Mouse (Mus musculus) neutrophil, adult 5-6 weeks (primary cell): ENCODE measurements around the gene Sumf2. TPM values are rescaled to one million over a fixed set of nuclear protein-coding genes. Genes with fewer than 3 reads are reported as not detected.
A peak's percentile ranks its signal among the peaks of the same experiment; 100 is the strongest.
"Not testable (repeated sequence)": the region's sequence is repeated elsewhere in the genome, so short reads cannot be mapped to it uniquely, and the experiment has no call there.

Source experiments
- ATAC-seq: fragments of 151-379, 151-347 bp; 2 replicates; pipeline ENCODE4 v1.8.0; 2017; ENCODE audit warnings: mild to moderate bottlenecking, moderate TSS enrichment; ENCODE audit not compliant: insufficient number of reproducible peaks, poor library complexity, low FRiP score, severe bottlenecking; ENCODE audit errors: extremely low read depth
- total RNA-seq: library from RNA; stranded (forward); fragments of 200-1000 nt; gene quantifications from 2 replicates; pipeline ENCODE4 v1.2.3, GENCODE M21; 2017

The Sumf2 gene
- total RNA-seq, result 6.4 and 8.6 TPM in 2 replicates

- ATAC-seq, result peak; percentile 96
These were observed at the start of gene Sumf2 for GRCm38 (mm10) chr5:129846752-129847557. Gene Sumf2 (plus strand): TSS chr5:129846986.

DNA sequence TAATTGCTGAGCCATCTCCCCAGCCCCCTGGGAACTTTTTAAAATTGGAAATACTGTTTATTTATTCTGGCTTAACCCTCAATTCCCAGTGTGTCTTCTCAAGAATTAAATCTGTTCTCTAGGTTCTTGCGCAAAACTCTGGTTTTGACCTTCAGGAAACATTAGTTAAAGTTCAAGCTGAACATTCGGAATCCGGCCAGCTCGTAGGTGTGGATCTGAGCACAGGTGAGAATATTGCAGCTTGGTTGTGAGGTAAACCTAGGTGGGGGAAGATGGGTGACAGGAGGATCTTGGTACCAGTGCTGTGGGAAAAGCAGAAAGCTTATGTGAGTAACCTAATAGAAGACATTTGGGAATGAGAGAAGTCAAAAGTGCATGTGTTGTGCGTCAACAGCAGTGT, 1.9 kb upstream of the Sumf2 start:
- no peak for ATAC-seq

GRCm38 (mm10) chr5:129847558-129847820, 703 bp downstream of the Sumf2 start:
- ATAC-seq, result no peak

GRCm38 (mm10) chr5:129855163-129855562, 8.4 kb downstream of the Sumf2 start:
- no peak for ATAC-seq

- ATAC-seq, result no peak
These were observed 9.6 kb downstream of the Sumf2 start for GRCm38 (mm10) chr5:129856414-129856813.

GRCm38 (mm10) chr5:129862325-129862724, 15.5 kb downstream of the Sumf2 start:
- ATAC-seq, result no peak

- ATAC-seq, result no peak
These were observed 17.7 kb downstream of the Sumf2 start for GRCm38 (mm10) chr5:129864467-129864866.

- no peak for ATAC-seq
These were observed 19.1 kb downstream of the Sumf2 start for GRCm38 (mm10) chr5:129865841-129866240.

- no peak for ATAC-seq
These were observed 22.6 kb downstream of the Sumf2 start for GRCm38 (mm10) chr5:129869238-129869995.

DNA sequence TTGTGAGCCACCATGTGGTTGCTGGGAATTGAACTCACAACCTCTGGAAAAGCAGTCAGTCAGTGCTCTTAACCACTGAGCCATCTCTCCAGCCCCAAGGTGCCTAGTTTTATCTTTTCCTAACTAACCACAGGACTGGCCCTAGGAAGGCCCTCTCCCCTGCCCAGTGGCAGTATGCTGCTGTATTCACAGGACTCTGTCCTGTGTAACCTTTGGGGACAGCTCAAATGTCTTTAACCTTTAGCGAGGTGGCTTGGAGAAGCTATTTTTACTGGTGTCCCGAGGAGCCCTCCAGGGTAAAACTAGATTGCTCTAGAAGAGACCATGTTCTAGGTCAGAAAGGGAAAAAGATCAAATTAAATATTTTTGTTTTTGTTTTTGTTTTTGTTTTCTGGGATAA, 24.5 kb downstream of the Sumf2 start:
- no peak for ATAC-seq

DNA sequence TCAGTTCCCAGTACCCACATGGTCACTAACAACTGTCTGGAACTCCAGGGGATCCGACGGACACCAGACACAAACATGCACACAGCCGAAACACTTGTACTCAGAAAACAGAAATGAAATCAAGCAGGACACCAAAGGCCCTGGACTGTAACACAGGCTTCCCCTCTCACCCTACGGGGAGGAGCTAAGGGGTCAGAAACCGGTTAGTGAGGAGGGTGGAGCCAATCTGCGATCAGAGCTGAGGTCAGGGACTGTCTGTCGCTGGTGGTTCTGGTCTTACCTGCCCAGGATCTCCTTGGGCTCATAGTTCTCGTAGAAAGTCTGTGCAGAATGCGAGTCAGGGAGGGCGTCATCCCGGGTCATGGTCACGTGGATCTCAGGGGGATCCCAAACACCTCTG, 27.2 kb downstream of the Sumf2 start:
- ATAC-seq, result no peak

DNA sequence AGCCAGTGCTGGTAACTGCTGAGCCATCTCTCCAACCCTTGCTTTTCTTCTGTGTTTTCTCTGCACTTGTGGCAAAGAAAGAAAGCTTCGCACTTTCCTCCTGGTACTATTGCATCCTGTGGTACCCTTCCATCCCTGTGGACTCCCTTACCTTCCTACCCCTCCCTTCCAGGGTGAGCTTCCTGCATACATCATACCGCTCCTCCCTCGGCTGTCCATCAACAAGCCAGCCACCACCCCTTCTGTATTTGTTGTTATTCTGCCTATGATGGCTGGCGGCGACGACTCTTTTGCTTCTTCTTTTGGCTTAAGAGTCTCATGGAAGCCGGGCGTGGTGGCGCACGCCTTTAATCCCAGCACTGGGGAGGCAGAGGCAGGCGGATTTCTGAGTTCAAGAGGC, 28.3 kb downstream of the Sumf2 start:
- ATAC-seq, result no peak

DNA sequence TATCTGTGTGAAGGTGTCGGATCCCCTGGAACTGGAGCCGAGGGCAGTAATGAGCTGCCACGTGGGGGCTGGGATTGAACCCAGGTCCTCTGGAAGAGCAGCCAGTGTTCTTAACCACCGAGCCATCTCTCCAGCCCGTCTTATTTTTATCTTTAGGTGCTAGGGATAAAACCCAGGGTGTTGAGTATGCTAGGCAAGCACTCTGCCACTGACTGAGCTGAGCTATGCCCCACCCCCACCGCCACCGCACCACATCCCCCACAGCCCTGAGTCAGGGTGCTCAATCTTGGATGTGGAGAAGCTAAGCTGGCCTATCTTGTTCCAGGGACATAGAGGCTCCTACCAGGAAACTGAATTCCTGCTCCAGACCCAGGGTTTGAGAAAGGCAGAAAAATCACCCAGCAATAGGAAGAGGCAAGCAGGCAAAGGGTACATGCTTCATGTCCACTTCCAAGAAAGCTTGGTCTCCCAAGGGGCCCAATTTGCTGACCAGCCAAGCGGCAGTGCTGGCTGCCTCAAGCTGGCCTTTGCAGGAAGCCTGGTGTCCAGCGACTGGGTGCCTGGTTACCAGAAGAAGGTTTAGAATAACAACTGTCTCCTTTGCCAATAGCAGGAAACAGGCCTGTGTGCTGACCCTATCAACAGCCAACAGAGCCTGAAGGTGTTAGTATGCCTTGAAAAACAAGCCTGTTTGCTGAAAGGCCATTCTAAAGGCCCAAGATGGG, 31.1 kb downstream of the Sumf2 start:
- no peak for ATAC-seq

- ATAC-seq, result no peak
These were observed 32.2 kb downstream of the Sumf2 start for GRCm38 (mm10) chr5:129878946-129879345.

- no peak for ATAC-seq
These were observed 33.1 kb downstream of the Sumf2 start for GRCm38 (mm10) chr5:129879888-129880287.

DNA sequence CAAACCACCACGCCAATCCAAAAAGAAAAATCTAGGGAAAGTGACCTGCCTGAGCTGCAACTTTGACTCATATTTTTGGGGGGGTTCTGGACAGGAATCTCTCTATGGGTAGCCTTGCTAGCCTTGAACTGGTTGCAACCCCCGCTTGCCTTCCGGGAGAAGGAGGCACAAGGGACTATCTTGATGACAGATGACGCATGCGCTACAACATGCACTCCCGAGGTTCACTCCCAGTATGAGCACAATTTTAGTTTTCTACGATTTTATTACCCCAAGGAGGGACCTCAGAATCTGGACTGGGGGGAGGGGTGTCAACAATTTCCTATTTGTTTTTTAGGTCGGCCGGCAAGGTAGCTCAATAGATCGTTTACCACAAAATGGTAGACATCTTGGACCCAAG, 39.5 kb downstream of the Sumf2 start:
- no peak for ATAC-seq

GRCm38 (mm10) chr5:129886911-129887636, 40.3 kb downstream of the Sumf2 start, which contains the start of gene Chchd2:
Gene Chchd2 (minus strand): TSS chr5:129887470.
- peak; percentile 97 for ATAC-seq

- not testable (repeated sequence) for ATAC-seq
These were observed 43.6 kb downstream of the Sumf2 start for GRCm38 (mm10) chr5:129890390-129890789.
